Comparison of ENCODE assay signal across 23 mouse cellular contexts in the genomic region with DNA sequence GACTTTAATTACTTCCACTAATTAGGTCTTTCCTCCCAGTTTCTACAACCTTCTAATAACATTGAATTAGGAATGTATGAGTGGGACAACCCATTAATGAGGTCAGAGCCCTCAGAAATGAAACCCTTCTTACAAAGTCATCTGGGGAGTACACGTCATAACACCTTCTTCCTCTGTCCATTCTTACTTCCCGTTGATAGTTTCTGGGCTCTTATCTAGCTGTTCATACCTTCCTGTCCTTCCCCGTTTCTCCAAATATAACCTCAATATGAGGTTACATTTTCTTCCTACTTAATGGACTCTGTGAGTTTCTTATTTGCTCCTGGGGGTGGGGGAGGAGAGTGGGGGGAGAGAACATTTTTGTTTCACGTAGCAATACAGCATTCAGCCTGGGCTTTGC.
DNase-seq lines count a peak whose midpoint lies in the region; ATAC-seq and TF ChIP-seq lines count a peak whose summit lies in the region.
"Had no signal": no experiment of that assay in that cellular context is flagged by ENCODE, and none has a peak within 500 bp of the region (broad histone marks: within the 10 kb centered on the region; RNA-seq: fewer than 3 reads in every experiment).

No protein-coding gene starts in this region.

- TF ChIP-seq POLR2A in MEL (IDR thresholded peaks at IDR 0.05; ENCODE audit: control insufficient read depth in 1 of 2, insufficient read depth in 1 of 2, low read depth in 1 of 2, low read length in 2 of 2, poor library complexity in 1 of 2), result no peak

- 74% methylated on average over 4 of the region's 4 CpGs for WGBS in stomach, postnatal 0 days

- H3K4me2 ChIP-seq in stomach, postnatal 0 days (replicated peaks; ENCODE audit: low read depth), result no peak overlapping the region
- H3K4me2 ChIP-seq: embryonic facial prominence, embryonic 15.5 days; heart, embryonic 13.5 days; hindbrain, embryonic 12.5 days had no signal

- no peak for TF ChIP-seq RAD21 in MEL (IDR thresholded peaks at IDR 0.05; ENCODE audit: low read depth, low read length)

- TF ChIP-seq CTCF in MEL (IDR thresholded peaks at IDR 0.05 in 2 of 3, conservative IDR thresholded peaks at IDR 0.05 in 1 of 3; ENCODE audit: control insufficient read depth in 1 of 3, insufficient read depth in 1 of 3, low read depth in 2 of 3, low read length in 3 of 3, poor library complexity in 1 of 3, severe bottlenecking in 1 of 3), result no peak
- TF ChIP-seq CTCF in stomach, postnatal 0 days (IDR thresholded peaks at IDR 0.05; ENCODE audit: low read depth), result no peak

- peak; percentile 93 for ATAC-seq in granulocyte monocyte progenitor cell, adult 5-6 weeks (replicated peaks; ENCODE audit: poor library complexity, severe bottlenecking)
- peak; percentile 96 for ATAC-seq in megakaryocyte progenitor cell, adult 5-6 weeks (replicated peaks; ENCODE audit: poor library complexity)
- no peak for ATAC-seq in stomach, postnatal 0 days (ENCODE audit: low FRiP score, low TSS enrichment)
- ATAC-seq: activated CD4-positive, CD25-positive, alpha-beta regulatory T cell, adult 4 months; forebrain, embryonic 16.5 days; hindbrain, embryonic 16.5 days; inflammation-experienced regulatory T-cells, adult 6 months; Patski had no signal

- peaks cover 0 to 2% of the 10 kb centered on the region in 2 experiments; a peak in 1 of 4 replicates for H3K36me3 ChIP-seq in MEL (ENCODE audit: control insufficient read depth in 1 of 2, insufficient read depth in 2 of 2, low read length in 2 of 2)
- H3K36me3 ChIP-seq in stomach, postnatal 0 days (ENCODE audit: control insufficient read depth, insufficient read depth, low read length), result no peaks in the 10 kb centered on the region
- H3K36me3 ChIP-seq: embryonic facial prominence, embryonic 15.5 days; heart, embryonic 13.5 days; hindbrain, embryonic 12.5 days had no signal

- DNase-seq in 416B (ENCODE audit: low read depth), result peak; percentile 97
- peak; percentile 41 for DNase-seq in MEL (ENCODE audit: low read depth, low spot score)
- no peak for DNase-seq in stomach, postnatal 0 days (ENCODE audit: low spot score)
- DNase-seq in kidney, postnatal 4 days, result no peak
- no peak for DNase-seq in left cerebral cortex, postnatal 10 days (ENCODE audit: extremely low spot score in 1 of 2, low spot score in 2 of 2)
- DNase-seq: adrenal gland, postnatal 14 days; cerebellum, adult 18-20 months; cerebellum, postnatal 10 days; embryo, embryonic 11 days; gastrocnemius, postnatal 14 days; heart, adult 11 months; heart, postnatal 36 days had no signal

- intact Hi-C loops in left cerebral cortex, postnatal 10 days (cut with DNase I), result no loop called here

- no peak overlapping the region for H3K27ac ChIP-seq in MEL (ENCODE audit: control insufficient read depth, low read depth, low read length)
- no peak overlapping the region for H3K27ac ChIP-seq in stomach, postnatal 0 days (replicated peaks)
- H3K27ac ChIP-seq: embryonic facial prominence, embryonic 15.5 days; heart, embryonic 13.5 days; hindbrain, embryonic 12.5 days had no signal

- H3K4me3 ChIP-seq in MEL (ENCODE audit: control insufficient read depth in 1 of 2, insufficient read depth in 1 of 2, low read depth in 2 of 2, low read length in 2 of 2), result no peak overlapping the region
- H3K4me3 ChIP-seq in stomach, postnatal 0 days (ENCODE audit: low read depth, low read length), result no peak overlapping the region
- H3K4me3 ChIP-seq: embryonic facial prominence, embryonic 15.5 days; erythroblast, embryonic 14.5 days; heart, embryonic 13.5 days; hindbrain, embryonic 12.5 days had no signal

- TF ChIP-seq EP300 in MEL (IDR thresholded peaks at IDR 0.05; ENCODE audit: low read depth in 1 of 2, low read length in 2 of 2), result 0 out of 4 replicates have a peak, but pooled peaks of 1 of the 2 experiments have one; percentile 25
- TF ChIP-seq EP300 in stomach, postnatal 0 days (optimal IDR thresholded peaks at IDR 0.05), result no peak

- H3K27me3 ChIP-seq in MEL (ENCODE audit: control insufficient read depth in 1 of 2, insufficient read depth in 2 of 2, low read length in 2 of 2), result no peaks in the 10 kb centered on the region
- no peaks in the 10 kb centered on the region for H3K27me3 ChIP-seq in stomach, postnatal 0 days (ENCODE audit: control insufficient read depth, insufficient read depth, low read length)
- H3K27me3 ChIP-seq: embryonic facial prominence, embryonic 15.5 days; heart, embryonic 13.5 days; hindbrain, embryonic 12.5 days; Patski had no signal

- H3K4me1 ChIP-seq in MEL (ENCODE audit: control insufficient read depth in 1 of 2, insufficient read depth in 2 of 2, low read length in 2 of 2), result no peaks in the 10 kb centered on the region
- H3K4me1 ChIP-seq in stomach, postnatal 0 days (replicated peaks; ENCODE audit: control insufficient read depth, insufficient read depth), result no peaks in the 10 kb centered on the region
- H3K4me1 ChIP-seq: embryonic facial prominence, embryonic 15.5 days; heart, embryonic 13.5 days; hindbrain, embryonic 12.5 days had no signal

- no peaks in the 10 kb centered on the region for H3K79me2 ChIP-seq in MEL (ENCODE audit: control insufficient read depth, insufficient read depth, low read length, poor library complexity)

- H3K9ac ChIP-seq in MEL (ENCODE audit: control insufficient read depth, low read depth, low read length, poor library complexity, severe bottlenecking), result no peak overlapping the region
- no peak overlapping the region for H3K9ac ChIP-seq in stomach, postnatal 0 days (ENCODE audit: low read length)
- H3K9ac ChIP-seq: embryonic facial prominence, embryonic 15.5 days; heart, embryonic 13.5 days; hindbrain, embryonic 12.5 days had no signal

- no peaks in the 10 kb centered on the region for H3K9me3 ChIP-seq in MEL (replicated peaks; ENCODE audit: insufficient read depth, low read length)
- H3K9me3 ChIP-seq in stomach, postnatal 0 days (ENCODE audit: control insufficient read depth, low read length), result no peaks in the 10 kb centered on the region
- H3K9me3 ChIP-seq: embryonic facial prominence, embryonic 15.5 days; heart, embryonic 13.5 days; hindbrain, embryonic 12.5 days had no signal

TF ChIP-seq in MEL, 35 proteins besides CTCF, POLR2A, EP300 and RAD21:
- TF ChIP-seq CHD1 (IDR thresholded peaks at IDR 0.05; ENCODE audit: low read depth, low read length) (no peak), GATA1 (IDR thresholded peaks at IDR 0.05; ENCODE audit: low read depth, low read length) (0 out of 2 replicates have a peak, but pooled peaks have one; percentile 30)
TF ChIP-seq in MEL: peak in this region for 1.

Comparison
In these comparisons a context has a peak if more than half of its experiments do, and no peak if none do; other contexts are left out.
1. DNase-seq: peak in 416B (single experiment) and MEL (single experiment); none in stomach, postnatal 0 days (single experiment), kidney, postnatal 4 days (0 of 2) and left cerebral cortex, postnatal 10 days (0 of 2).